In the genomic region with DNA sequence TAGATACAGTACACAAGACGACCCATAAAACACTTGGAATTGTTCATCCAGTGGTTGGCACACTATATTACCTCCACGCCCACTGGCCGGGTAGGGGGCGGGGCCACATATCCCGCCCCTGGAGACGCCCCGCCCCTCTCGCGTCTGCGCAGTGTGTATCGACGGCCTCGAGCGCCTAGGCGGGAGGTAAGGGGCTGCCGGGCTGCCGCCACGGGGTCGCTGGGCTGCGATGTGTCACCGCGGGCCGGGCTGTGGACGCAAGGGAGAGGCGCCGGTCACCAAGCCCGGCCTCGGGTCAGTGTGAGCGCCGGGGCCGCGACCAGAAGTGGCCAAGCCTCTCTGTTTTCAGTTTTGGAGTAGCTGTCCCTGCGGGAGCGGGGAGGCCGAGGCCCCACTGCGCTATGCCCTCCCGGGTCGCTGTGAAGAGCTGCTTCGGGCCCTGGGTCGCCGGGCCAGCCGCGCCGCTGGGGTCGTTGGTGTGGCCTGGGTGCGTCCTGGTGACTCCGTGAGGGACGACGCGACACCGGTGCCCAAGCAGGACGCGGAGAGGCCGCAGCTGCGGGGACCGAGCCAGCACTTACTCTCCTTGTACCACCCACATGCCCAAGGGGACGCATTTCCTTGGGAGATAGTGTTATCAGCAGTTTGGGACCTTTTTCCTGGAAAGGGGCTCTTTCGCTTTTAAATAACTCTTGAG, we compare ENCODE assay signal across 8 mouse cellular contexts. TPM values are rescaled to one million over a fixed set of nuclear protein-coding genes. Genes with fewer than 3 reads are reported as not detected.
DNase-seq lines count a peak whose midpoint lies in the region; ATAC-seq and TF ChIP-seq lines count a peak whose summit lies in the region.

Stx17 (plus strand) TSS at position 143 of the 697 bp plus-strand sequence.

- no peak for TF ChIP-seq CTCF in cortical plate, adult 2 months (IDR thresholded peaks at IDR 0.05; ENCODE audit: extremely low read depth, insufficient read depth, low read length)

- peak; percentile 52; the same call in 1 of the 2 replicates for TF ChIP-seq POLR2A in cortical plate, adult 2 months (IDR thresholded peaks at IDR 0.05; ENCODE audit: extremely low read depth, insufficient read depth, low read length)

- peak; percentile 98 for ATAC-seq in megakaryocyte, adult 5-6 weeks (ENCODE audit: poor library complexity, severe bottlenecking)

- peak; percentile 89 for DNase-seq in adipocyte (ENCODE audit: low spot score)
- peak; percentile 73 to 77 for DNase-seq in gastrocnemius, adult 8-10 months (ENCODE audit: low spot score in 2 of 2)
- DNase-seq in induced T-regulatory cell, adult 2 months (ENCODE audit: low read depth): peak; percentile 95
- DNase-seq in left cerebral cortex, adult 8-10 months (ENCODE audit: low spot score in 2 of 2): peak; percentile 75 to 78
- DNase-seq in right cerebral cortex, adult 18-20 months: peak; percentile 88
- peak; percentile 83 for DNase-seq in urinary bladder, adult 2 months (ENCODE audit: low spot score)

- H3K27ac ChIP-seq in cortical plate, adult 2 months (ENCODE audit: insufficient read depth, low read length): no peak within 1 kb of the TSS

- H3K4me3 ChIP-seq in cortical plate, adult 2 months (ENCODE audit: insufficient read depth, low read length): peak within 1 kb of the TSS; percentile 82

- H3K4me1 ChIP-seq in cortical plate, adult 2 months (ENCODE audit: control insufficient read depth, insufficient read depth, low read length): no peaks in the 10 kb centered on the region

RNA-seq across cellular contexts. Expression of gene Stx17, which starts in this region (rescaled TPM):
- polyA plus RNA-seq in cortical plate, adult 2 months (2012; rRNA removed): 12.9 and 13.6 TPM in 2 replicates
- 10 to 100 TPM; 24.4 to 26.2 (median 24.8) TPM for total RNA-seq in gastrocnemius, adult 8-10 months (2022)
- 10 to 100 TPM; 20.0 to 26.6 (median 25.3) TPM for total RNA-seq in left cerebral cortex, adult 8-10 months (2022)
- 14.2 and 15.1 TPM in 2 replicates for total RNA-seq in megakaryocyte, adult 5-6 weeks (2015)
- total RNA-seq in megakaryocyte, adult 5-6 weeks (2017): 16.7 and 25.9 TPM in 2 replicates
- 22.4 and 24.8 TPM in 2 replicates for polyA plus RNA-seq in urinary bladder, adult 2 months (2012; rRNA removed)
